Mouse (Mus musculus) C2C12 (cell line): ENCODE results near the gene Fry.

Source experiments
- CEBPB ChIP-seq: IDR thresholded peaks from one replicate; pipeline ENCODE4 v1.6.1; 2011; ENCODE audit warnings: low read depth, mild to moderate bottlenecking, control low read depth, moderate library complexity
- CTCF ChIP-seq: IDR thresholded peaks from one replicate; pipeline ENCODE4 v1.5.1; 2011; ENCODE audit not compliant: control insufficient read depth, insufficient read depth, insufficient read length
- MAX ChIP-seq: IDR thresholded peaks from one replicate; pipeline ENCODE4 v1.6.1; 2011; ENCODE audit warnings: mild to moderate bottlenecking, control low read depth
- MYOD1 ChIP-seq: IDR thresholded peaks from one replicate; pipeline ENCODE4 v1.6.1; 2011; ENCODE audit warnings: low read depth; ENCODE audit not compliant: control insufficient read depth, insufficient read length
- MYOG ChIP-seq: IDR thresholded peaks from one replicate; pipeline ENCODE4 v1.6.1; 2011; ENCODE audit not compliant: control insufficient read depth, insufficient read length; ENCODE audit errors: extremely low read depth
- USF1 ChIP-seq: IDR thresholded peaks from one replicate; pipeline ENCODE4 v1.6.1; 2011; ENCODE audit warnings: low read depth, mild to moderate bottlenecking, control low read depth, moderate library complexity

DNA sequence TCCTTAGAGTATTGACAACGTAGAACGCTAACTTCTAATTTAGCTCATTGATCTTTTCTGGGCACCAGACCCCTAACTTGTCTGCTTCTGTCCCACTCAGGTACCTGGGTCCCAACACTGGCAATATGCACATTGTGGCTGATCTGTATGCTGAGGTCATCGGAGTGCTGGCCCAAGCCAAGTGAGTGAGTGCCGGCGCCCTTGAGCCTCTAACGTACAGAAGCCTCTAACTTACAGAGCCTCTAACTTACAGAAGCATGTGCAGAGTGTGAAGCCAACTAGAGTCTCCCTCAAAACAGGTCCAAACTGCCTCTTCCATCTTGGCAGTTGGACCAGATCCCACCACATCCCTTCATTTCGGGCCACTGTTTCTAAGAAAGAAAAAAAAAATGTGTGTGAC, 227.5 kb downstream of the Fry start:
- TF ChIP-seq CTCF, result no peak
- TF ChIP-seq USF1, result no peak
- no peak for TF ChIP-seq CEBPB
- TF ChIP-seq MYOG, result no peak
- no peak for TF ChIP-seq MYOD1
- no peak for TF ChIP-seq MAX
